Mouse (Mus musculus): ENCODE measurements around the gene Plppr3. TPM values are rescaled to one million over a fixed set of nuclear protein-coding genes. Genes with fewer than 3 reads are reported as not detected.
"Not testable (repeated sequence)": the region's sequence is repeated elsewhere in the genome, so short reads cannot be mapped to it uniquely, and the experiment has no call there.

Plppr3 gene
- polyA plus RNA-seq, 1 experiment from 2014 or later = 5.8 TPM

DNA sequence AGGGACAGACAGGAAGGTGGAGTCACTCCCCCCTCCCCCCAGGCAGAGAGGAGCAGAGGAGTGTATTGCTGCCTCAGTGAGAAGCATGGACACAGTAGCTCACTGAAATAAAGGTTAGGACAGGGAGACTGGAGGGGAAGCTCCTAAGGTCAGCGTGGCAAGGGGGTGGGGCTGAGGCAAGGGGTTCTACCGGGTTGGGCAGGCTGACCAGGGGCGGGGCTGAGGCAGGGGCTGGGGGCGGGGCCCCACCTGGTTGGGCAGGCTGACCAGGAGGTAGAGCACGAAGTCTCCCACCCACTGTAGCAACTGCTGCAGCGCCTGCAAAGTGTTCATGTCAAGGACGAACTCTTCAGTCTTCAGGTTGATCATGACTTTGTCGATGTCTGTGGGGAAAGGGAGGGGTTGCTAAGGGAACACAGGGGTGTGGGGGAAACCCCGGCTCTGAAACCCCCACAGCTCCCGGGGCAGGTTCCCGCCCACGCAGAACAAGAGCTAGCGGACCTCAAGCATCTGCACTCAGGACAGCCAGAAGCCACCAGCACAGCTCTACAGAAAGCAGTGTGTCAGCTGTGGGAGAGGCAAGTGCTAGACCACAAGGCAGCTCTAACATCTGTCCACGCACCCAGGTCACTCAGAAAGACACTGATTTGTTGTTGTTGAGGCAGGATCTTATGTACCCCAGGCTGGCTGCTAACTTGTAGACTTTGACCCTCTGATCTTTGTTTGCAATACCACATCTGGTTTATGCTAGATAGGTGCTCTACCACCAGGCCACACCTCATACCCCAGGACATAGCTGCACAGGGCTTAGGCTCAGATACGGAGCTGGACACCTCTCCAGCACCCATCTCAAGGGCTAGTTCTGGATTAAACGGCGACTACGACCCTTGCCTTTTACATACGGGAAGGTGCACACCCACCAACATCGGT lies 23.1 kb upstream of the Plppr3 start:
- Histone ChIP-seq H3K4me1 (replicated peaks) (peaks cover 17% of the 10 kb centered on the region), H3K4me3 (replicated peaks) (0 out of 2 replicates have a peak overlapping the region, but pooled peaks have one; percentile 5), H3K9me3 (replicated peaks) (no peaks in the 10 kb centered on the region), H3K36me3 (replicated peaks) (peaks cover 21% of the 10 kb centered on the region), H3K27me3 (no peaks in the 10 kb centered on the region), H3K4me2 (peak overlapping the region; percentile 33), H3K9ac (no peak overlapping the region), H3K27ac (replicated peaks) (peak overlapping the region; percentile 63)
- peak; percentile 73 for ATAC-seq (ENCODE audit: insufficient read depth)
- WGBS (ENCODE audit: insufficient replicate concordance) = 54% methylated on average over 20 of the region's 20 CpGs

- peak; percentile 4; the same call in 1 of the 2 replicates for ATAC-seq (ENCODE audit: insufficient read depth)
- H3K4me1 ChIP-seq (replicated peaks) = peaks cover 17% of the 10 kb centered on the region
- H3K9me3 ChIP-seq (replicated peaks) = no peaks in the 10 kb centered on the region
- peak overlapping the region; percentile 63 for H3K27ac ChIP-seq (replicated peaks)
- 67% methylated on average over 13 of the region's 13 CpGs for WGBS (ENCODE audit: insufficient replicate concordance)
- no peak overlapping the region for H3K4me2 ChIP-seq
- H3K36me3 ChIP-seq (replicated peaks) = peaks cover 18% of the 10 kb centered on the region
- no peak overlapping the region for H3K4me3 ChIP-seq (replicated peaks)
- no peak overlapping the region for H3K9ac ChIP-seq
- no peaks in the 10 kb centered on the region for H3K27me3 ChIP-seq
These were observed 22.4 kb upstream of the Plppr3 start for GRCm38 (mm10) chr10:79896814-79897213.

- no peak for ATAC-seq (ENCODE audit: insufficient read depth)
These were observed 21.9 kb upstream of the Plppr3 start for GRCm38 (mm10) chr10:79896306-79896705.

DNA sequence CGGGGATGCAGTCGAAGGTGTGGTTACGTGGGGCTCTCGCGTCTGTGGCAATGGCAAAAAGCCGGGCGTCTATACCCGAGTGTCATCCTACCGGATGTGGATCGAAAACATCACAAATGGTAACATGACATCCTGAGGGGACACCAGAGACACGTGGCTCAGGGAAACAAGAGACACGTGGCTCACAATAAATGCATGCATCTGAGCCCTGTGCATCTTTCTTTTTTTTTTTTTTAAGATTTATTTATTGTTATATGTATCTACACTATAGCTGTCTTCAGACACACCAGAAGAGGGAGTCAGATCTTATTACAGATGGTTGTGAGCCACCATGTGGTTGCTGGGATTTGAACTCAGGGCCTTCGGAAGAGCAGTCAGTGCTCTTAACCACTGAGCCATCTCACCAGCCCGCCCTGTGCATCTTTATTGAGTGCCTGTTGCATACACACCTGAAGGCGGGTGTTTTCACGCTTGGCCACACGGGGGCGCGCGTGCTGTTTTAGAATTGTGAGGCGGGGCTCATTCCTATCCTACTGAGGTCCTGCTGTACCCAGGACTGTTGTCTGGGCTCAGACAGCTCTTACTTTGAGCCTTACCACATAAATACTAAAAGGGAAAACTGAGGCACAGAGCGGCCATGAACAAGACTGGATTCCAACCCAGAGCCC lies 18.2 kb upstream of the Plppr3 start:
- H3K27ac ChIP-seq (replicated peaks); H3K4me2 ChIP-seq; H3K27me3 ChIP-seq; H3K9me3 ChIP-seq (replicated peaks); ATAC-seq (ENCODE audit: insufficient read depth); H3K9ac ChIP-seq; H3K4me3 ChIP-seq (replicated peaks): not testable (repeated sequence)
- WGBS (ENCODE audit: insufficient replicate concordance) = 38% methylated on average over 22 of the region's 22 CpGs
- Histone ChIP-seq H3K4me1 (replicated peaks) (peaks cover 11% of the 10 kb centered on the region; the same call in 1 of the 2 replicates), H3K36me3 (replicated peaks) (peaks cover 18% of the 10 kb centered on the region)

More at GRCm38 (mm10) chr10:79896306-79896705, 21.9 kb upstream of the Plppr3 start:
- Histone ChIP-seq H3K27ac (replicated peaks) (no peak overlapping the region), H3K9ac (no peak overlapping the region), H3K4me2 (no peak overlapping the region), H3K4me3 (replicated peaks) (no peak overlapping the region), H3K36me3 (replicated peaks) (peaks cover 18% of the 10 kb centered on the region), H3K9me3 (replicated peaks) (no peaks in the 10 kb centered on the region), H3K4me1 (replicated peaks) (peaks cover 17% of the 10 kb centered on the region), H3K27me3 (no peaks in the 10 kb centered on the region)
- WGBS (ENCODE audit: insufficient replicate concordance) = 87% methylated on average over 16 of the region's 16 CpGs

DNA sequence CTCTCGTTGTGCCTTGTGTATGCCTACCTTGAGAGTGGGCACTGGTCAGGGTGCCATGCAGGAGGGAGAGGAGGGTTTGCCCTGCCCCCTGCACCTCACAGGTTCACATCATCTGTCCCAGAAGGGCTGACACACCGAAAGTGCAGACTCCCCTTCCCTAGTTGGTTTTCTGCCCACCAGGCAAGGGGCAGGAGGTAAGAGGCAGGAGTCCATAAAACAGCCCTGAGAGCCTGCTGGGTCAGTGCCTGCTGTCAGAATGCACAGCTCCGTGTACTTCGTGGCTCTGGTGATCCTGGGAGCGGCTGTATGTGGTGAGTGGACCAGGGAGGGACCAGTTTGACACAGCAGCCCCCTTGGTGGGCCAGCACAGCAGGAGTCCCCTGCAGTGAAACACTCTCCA lies 16.2 kb upstream of the Plppr3 start, which contains the start of gene Cfd:
TSS of gene Cfd (plus strand) at position 184 of the 400 bp plus-strand sequence.
- Histone ChIP-seq H3K9ac (no peak within 1 kb of the TSS), H3K4me1 (replicated peaks) (no peaks in the 10 kb centered on the region), H3K4me3 (replicated peaks) (no peak within 1 kb of the TSS), H3K27ac (replicated peaks) (no peak within 1 kb of the TSS), H3K4me2 (no peak within 1 kb of the TSS), H3K27me3 (no peaks in the 10 kb centered on the region), H3K36me3 (replicated peaks) (peaks cover 6% of the 10 kb centered on the region; the same call in 1 of the 2 replicates), H3K9me3 (replicated peaks) (no peaks in the 10 kb centered on the region)
- 44% methylated on average over 5 of the region's 5 CpGs for WGBS (ENCODE audit: insufficient replicate concordance)
- no peak for ATAC-seq (ENCODE audit: insufficient read depth)

DNA sequence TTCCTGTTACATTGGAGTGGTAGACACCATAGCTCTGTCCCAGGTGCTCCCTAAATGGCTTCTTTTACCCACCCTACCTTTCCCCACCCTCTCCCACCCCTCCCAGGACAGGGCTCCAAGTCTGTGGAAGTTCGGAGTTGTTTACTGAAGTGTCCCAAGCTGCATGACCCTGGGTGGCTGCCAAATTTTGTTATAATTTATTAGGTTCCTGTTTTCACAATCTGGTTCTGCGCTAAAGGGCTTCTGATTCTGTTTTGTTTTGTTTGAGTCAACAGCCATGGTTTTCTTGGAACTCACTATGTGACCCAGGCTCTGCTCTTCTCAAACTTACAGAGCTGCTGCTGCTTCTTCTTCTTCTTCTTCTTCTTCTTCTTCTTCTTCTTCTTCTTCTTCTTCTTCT lies 15.0 kb upstream of the Plppr3 start:
- H3K4me2 ChIP-seq = no peak overlapping the region
- peaks cover 2% of the 10 kb centered on the region; the same call in 1 of the 2 replicates for H3K4me1 ChIP-seq (replicated peaks)
- no peak overlapping the region for H3K9ac ChIP-seq
- 22% methylated on average over 2 of the region's 2 CpGs for WGBS (ENCODE audit: insufficient replicate concordance)
- H3K9me3 ChIP-seq (replicated peaks) = no peaks in the 10 kb centered on the region
- no peaks in the 10 kb centered on the region for H3K27me3 ChIP-seq
- H3K4me3 ChIP-seq (replicated peaks) = no peak overlapping the region
- no peaks in the 10 kb centered on the region for H3K36me3 ChIP-seq (replicated peaks)
- no peak overlapping the region for H3K27ac ChIP-seq (replicated peaks)
- no peak for ATAC-seq (ENCODE audit: insufficient read depth)

DNA sequence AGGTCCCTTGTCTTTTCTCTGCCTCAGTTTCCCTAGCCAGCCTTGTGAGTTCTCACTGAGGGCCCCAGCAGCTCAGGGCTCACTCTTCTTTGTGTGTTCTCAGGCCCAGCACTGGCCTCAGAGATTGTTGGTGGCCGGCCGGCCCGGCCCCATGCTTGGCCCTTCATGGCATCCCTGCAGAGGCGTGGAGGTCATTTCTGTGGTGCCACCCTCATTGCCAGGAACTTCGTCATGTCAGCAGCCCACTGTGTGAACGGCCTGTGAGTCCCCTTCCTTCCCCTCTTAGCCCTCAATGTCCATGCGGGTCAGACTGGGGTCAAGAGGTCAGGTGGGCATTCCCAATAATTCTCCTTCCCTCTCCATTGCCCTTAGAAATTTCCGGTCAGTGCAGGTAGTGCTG lies 12.2 kb upstream of the Plppr3 start:
- Histone ChIP-seq H3K4me1 (replicated peaks) (peaks cover 26% of the 10 kb centered on the region), H3K9ac (no peak overlapping the region), H3K4me2 (0 out of 2 replicates have a peak overlapping the region, but pooled peaks have one; percentile 5), H3K4me3 (replicated peaks) (no peak overlapping the region), H3K36me3 (replicated peaks) (no peaks in the 10 kb centered on the region), H3K9me3 (replicated peaks) (no peaks in the 10 kb centered on the region), H3K27me3 (peaks cover 16% of the 10 kb centered on the region), H3K27ac (replicated peaks) (0 out of 2 replicates have a peak overlapping the region, but pooled peaks have one; percentile 14)
- 66% methylated on average over 8 of the region's 8 CpGs for WGBS (ENCODE audit: insufficient replicate concordance)
- no peak for ATAC-seq (ENCODE audit: insufficient read depth)

DNA sequence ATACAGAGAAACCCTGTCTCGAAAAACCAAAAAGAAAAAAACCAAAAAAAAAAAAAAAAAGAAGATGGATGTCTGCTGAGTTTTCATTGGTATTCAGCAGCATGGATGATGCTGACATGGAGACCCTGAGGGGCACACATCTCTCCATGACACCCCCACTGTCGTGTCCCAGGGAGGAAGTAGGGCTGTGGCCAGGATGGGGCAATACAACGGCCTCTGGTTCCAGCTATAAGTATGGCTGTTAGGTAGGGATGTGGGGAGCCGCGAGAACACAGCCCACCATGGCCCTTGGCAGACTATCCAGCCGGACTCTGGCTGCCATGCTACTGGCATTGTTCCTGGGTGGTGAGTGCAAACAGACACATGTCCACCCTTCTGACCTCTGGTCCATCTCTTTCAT lies 11.6 kb upstream of the Plppr3 start, which contains the start of gene Elane:
TSS of gene Elane (plus strand) at position 194 of the 400 bp plus-strand sequence.
- Histone ChIP-seq H3K9me3 (replicated peaks) (no peaks in the 10 kb centered on the region), H3K36me3 (replicated peaks) (no peaks in the 10 kb centered on the region), H3K4me1 (replicated peaks) (peaks cover 32% of the 10 kb centered on the region), H3K27ac (replicated peaks) (peak within 1 kb of the TSS; percentile 14; the same call in 1 of the 2 replicates), H3K9ac (no peak within 1 kb of the TSS), H3K4me3 (replicated peaks) (no peak within 1 kb of the TSS), H3K27me3 (peaks cover 16% of the 10 kb centered on the region), H3K4me2 (0 out of 2 replicates have a peak within 1 kb of the TSS, but pooled peaks have one; percentile 5)
- ATAC-seq (ENCODE audit: insufficient read depth) = no peak
- 54% methylated on average over 6 of the region's 6 CpGs for WGBS (ENCODE audit: insufficient replicate concordance)

DNA sequence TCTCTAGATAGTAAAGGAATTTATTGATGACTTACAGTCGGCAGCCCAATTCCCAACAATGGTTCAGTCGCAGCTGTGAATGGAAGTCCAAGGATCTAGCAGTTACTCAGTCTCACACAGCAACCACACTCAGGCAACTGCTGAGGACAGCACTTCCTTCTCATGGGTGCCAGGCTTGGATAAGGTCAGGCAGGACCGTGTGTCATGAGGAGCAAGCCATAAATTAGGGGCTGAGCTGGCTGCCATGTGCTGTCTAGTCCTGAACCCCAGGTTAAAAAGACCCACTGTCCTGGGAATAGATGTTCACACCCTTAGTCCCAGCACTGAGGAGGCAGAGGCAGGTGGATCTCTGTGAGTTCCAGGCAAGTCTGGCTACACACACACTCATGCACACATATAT lies 10.5 kb upstream of the Plppr3 start:
- not testable (repeated sequence) for H3K4me3 ChIP-seq (replicated peaks); H3K9me3 ChIP-seq (replicated peaks); ATAC-seq (ENCODE audit: insufficient read depth)

DNA sequence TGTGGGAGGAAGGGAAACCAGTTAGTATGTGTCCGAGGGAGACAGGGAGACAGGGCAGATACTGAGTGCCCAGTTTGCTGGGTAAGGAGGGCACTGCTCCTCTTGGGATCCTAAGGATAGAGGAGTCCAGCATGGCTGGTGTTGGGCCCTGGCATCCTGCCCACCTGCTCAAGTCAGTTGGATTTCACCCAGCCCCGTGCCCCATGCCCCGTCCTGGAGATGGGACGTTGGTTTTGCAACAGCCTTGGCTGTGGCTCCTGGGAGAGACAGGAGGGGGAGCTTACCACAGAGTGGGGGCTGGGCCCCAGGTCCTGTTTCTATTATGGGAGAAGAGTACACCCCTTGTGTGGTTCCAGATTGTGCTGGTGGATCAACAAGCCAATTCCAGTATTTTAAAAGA lies 10.0 kb upstream of the Plppr3 start:
- no peak for ATAC-seq (ENCODE audit: insufficient read depth)
- peaks cover 48% of the 10 kb centered on the region for H3K4me1 ChIP-seq (replicated peaks)
- 34% methylated on average over 4 of the region's 4 CpGs for WGBS (ENCODE audit: insufficient replicate concordance)
- H3K36me3 ChIP-seq (replicated peaks) = no peaks in the 10 kb centered on the region
- H3K4me2 ChIP-seq = no peak overlapping the region; the same call in 1 of the 2 replicates
- H3K9me3 ChIP-seq (replicated peaks) = no peaks in the 10 kb centered on the region
- H3K9ac ChIP-seq = no peak overlapping the region
- H3K27ac ChIP-seq (replicated peaks) = peak overlapping the region; percentile 9; the same call in 1 of the 2 replicates
- peaks cover 27% of the 10 kb centered on the region for H3K27me3 ChIP-seq
- no peak overlapping the region for H3K4me3 ChIP-seq (replicated peaks)

More for the DNA sequence above, 10.5 kb upstream of the Plppr3 start:
- not testable (repeated sequence) for H3K4me2 ChIP-seq; H3K9ac ChIP-seq; H3K36me3 ChIP-seq (replicated peaks)
- H3K27me3 ChIP-seq = peaks cover 25% of the 10 kb centered on the region
- whole genome bisulfite sequencing (ENCODE audit: insufficient replicate concordance) = 31% methylated on average over 3 of the region's 3 CpGs
- 0 out of 2 replicates have a peak overlapping the region, but pooled peaks have one; percentile 1 for H3K27ac ChIP-seq (replicated peaks)
- peaks cover 43% of the 10 kb centered on the region for H3K4me1 ChIP-seq (replicated peaks)

All from liver, embryonic 15.5 days (tissue).